Mouse (Mus musculus) heart, postnatal 0 days (tissue): ENCODE measurements around the gene Cacfd1.

Experiments
- CTCF ChIP-seq: IDR thresholded peaks from 2 replicates; pipeline ENCODE4 v1.5.1; 2016; ENCODE audit warnings: antibody characterized with exemption, control low read depth, low read depth
- EP300 ChIP-seq: IDR thresholded peaks from 2 replicates; pipeline ENCODE4 v1.6.1; 2016; ENCODE audit warnings: antibody characterized with exemption, low read depth

GRCm38 (mm10) chr2:26973116-26973515, 36.6 kb upstream of the Cacfd1 start, which contains the start of gene Adamts13:
- TF ChIP-seq CTCF (no peak), EP300 (no peak)
